Mouse (Mus musculus): ENCODE measurements around the gene Sult1c1. TPM values are rescaled to one million over a fixed set of nuclear protein-coding genes. Genes with fewer than 3 reads are reported as not detected.
"Not testable (repeated sequence)": the region's sequence is repeated elsewhere in the genome, so short reads cannot be mapped to it uniquely, and the experiment has no call there.

The Sult1c1 gene
- not detected for total RNA-seq (2021)

- intact Hi-C loops (cut with DNase I), result no loop called here
- no peak for DNase-seq (ENCODE audit: low spot score in 2 of 2)
These were observed at the start of gene Sult1c1 for GRCm38 (mm10) chr17:53990574-53990973. TSS of gene Sult1c1 (minus strand) at chr17:53990674.

- intact Hi-C loops (cut with DNase I), result loop anchor here (2.0 to 5.0 kb wide), 2 partner anchors 48 to 329 kb away; no protein-coding TSS in a partner anchor
- DNase-seq (ENCODE audit: low spot score in 2 of 2), result no peak
These were observed 23.7 kb upstream of the Sult1c1 start for GRCm38 (mm10) chr17:54014204-54014603.

GRCm38 (mm10) chr17:54011196-54011595 is 20.7 kb upstream of the Sult1c1 start:
- intact Hi-C loops (cut with DNase I), result loop anchor here (5.0 kb wide), 1 partner anchor 51 kb away; no protein-coding TSS in a partner anchor
- DNase-seq (ENCODE audit: low spot score in 2 of 2), result no peak

- intact Hi-C loops (cut with DNase I), result loop anchor here (5.0 kb wide), 1 partner anchor 52 kb away; no protein-coding TSS in a partner anchor
- not testable (repeated sequence) for DNase-seq (ENCODE audit: low spot score in 2 of 2)
These were observed 20.1 kb upstream of the Sult1c1 start for GRCm38 (mm10) chr17:54010536-54010935.

GRCm38 (mm10) chr17:54003522-54003921 is 13.0 kb upstream of the Sult1c1 start:
- intact Hi-C loops (cut with DNase I), result no loop called here
- no peak for DNase-seq (ENCODE audit: low spot score in 2 of 2)

- no peak for DNase-seq (ENCODE audit: low spot score in 2 of 2)
- intact Hi-C loops (cut with DNase I), result no loop called here
These were observed 16.9 kb downstream of the Sult1c1 start for GRCm38 (mm10) chr17:53973606-53974005.

- DNase-seq (ENCODE audit: low spot score in 2 of 2), result no peak
- intact Hi-C loops (cut with DNase I), result no loop called here
These were observed 48.8 kb downstream of the Sult1c1 start for GRCm38 (mm10) chr17:53941569-53942162.

- intact Hi-C loops (cut with DNase I), result no loop called here
- DNase-seq (ENCODE audit: low spot score in 2 of 2), result no peak
These were observed 49.7 kb downstream of the Sult1c1 start for GRCm38 (mm10) chr17:53940726-53941125.

Other genes with a start within 250 kb of the Sult1c1 start
- gene Sult1c2, start 144.3 kb downstream of the Sult1c1 start, total RNA-seq (2021), result not detected